Mouse (Mus musculus): ENCODE measurements around the gene G6pc3.

- TF ChIP-seq CTCF (IDR thresholded peaks at IDR 0.05; ENCODE audit: borderline replicate concordance, control insufficient read depth, extremely low read depth, insufficient read depth, low read length, poor library complexity) (no peak), POLR2A (IDR thresholded peaks at IDR 0.05; ENCODE audit: control insufficient read depth, extremely low read depth, insufficient read depth, low read length, poor library complexity) (no peak)
These were observed 21.6 kb downstream of the G6pc3 start for GRCm38 (mm10) chr11:102211011-102211410.
